Mouse (Mus musculus) olfactory bulb, adult 2 months (tissue): ENCODE measurements around the gene Zfp316.

ENCODE experiments used
- CTCF ChIP-seq: fragments of 200-500 bp; IDR thresholded peaks from 2 replicates; pipeline ENCODE4 v1.5.1; 2012; ENCODE audit warnings: low read depth, mild to moderate bottlenecking, low read length, moderate library complexity; ENCODE audit not compliant: insufficient read depth
- POLR2A ChIP-seq: fragments of 200-500 bp; IDR thresholded peaks from 2 replicates; pipeline ENCODE4 v1.6.1; 2012; ENCODE audit warnings: mild to moderate bottlenecking, low read depth, low read length, moderate library complexity; ENCODE audit not compliant: insufficient read depth

- no peak for TF ChIP-seq CTCF
- TF ChIP-seq POLR2A = no peak
Observed at GRCm38 (mm10) chr5:143270151-143270519, 313 bp upstream of the Zfp316 start.
